Mouse (Mus musculus): Measurements from ENCODE around the gene Vps35. TPM values are rescaled to one million over a fixed set of nuclear protein-coding genes. Genes with fewer than 3 reads are reported as not detected.

The Vps35 gene
- 183 and 185 TPM in 2 replicates for polyA plus RNA-seq (2015; fragmentation: Nextera tagmentation; extraction: Ambion mirVana)

DNA sequence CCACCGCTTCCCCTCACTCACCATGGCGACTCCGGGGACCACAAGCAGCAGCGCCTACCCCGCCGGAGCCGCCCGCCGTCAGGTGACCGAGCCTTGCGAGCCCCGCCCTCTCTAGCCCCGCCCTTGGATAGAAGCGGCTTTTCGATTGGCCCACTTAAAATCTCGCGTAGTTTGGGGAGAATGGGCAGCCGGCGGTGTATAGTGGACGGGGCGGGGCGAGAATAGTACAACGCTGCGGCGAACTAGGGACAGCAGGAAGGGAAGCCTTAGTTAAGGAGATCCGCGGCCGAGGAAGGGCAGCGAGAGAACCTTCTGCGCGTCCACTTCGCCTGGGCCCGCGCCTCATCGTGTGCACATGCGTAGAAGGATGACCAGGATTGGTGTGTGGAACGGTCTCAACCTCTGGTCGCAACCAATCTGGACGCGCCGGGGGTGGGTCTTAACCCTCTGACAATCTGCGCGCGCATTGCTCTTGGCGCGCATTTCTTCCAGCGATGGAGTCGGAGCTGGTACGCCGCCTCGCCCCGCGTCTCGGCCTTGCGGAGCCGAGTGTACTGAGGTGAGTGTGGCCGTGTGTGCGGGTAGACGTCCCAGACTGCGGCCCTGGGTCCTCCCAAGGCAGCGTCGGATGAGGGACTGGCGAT is at the start of gene Vps35, which contains the start of gene Orc6:
TSS of gene Vps35 (minus strand) at position 369 of the 644 bp plus-strand sequence.
TSS of gene Orc6 (plus strand) at position 199 of the 644 bp plus-strand sequence.
- Histone ChIP-seq H3K27me3 (replicated peaks; ENCODE audit: control insufficient read depth, insufficient read depth, low read length) (no peaks in the 10 kb centered on the region), H3K9me3 (ENCODE audit: control insufficient read depth, low read length) (no peaks in the 10 kb centered on the region), H3K9ac (ENCODE audit: low read depth, low read length) (peak within 1 kb of the TSS; percentile 88), H3K4me3 (ENCODE audit: low read length) (peak within 1 kb of the TSS; percentile 88), H3K4me2 (ENCODE audit: low read length) (peak within 1 kb of the TSS; percentile 81), H3K27ac (ENCODE audit: low read depth, low read length) (peak within 1 kb of the TSS; percentile 97), H3K36me3 (ENCODE audit: control insufficient read depth, insufficient read depth, low read length) (peaks cover 6% of the 10 kb centered on the region; the same call in 1 of the 2 replicates), H3K4me1 (ENCODE audit: control insufficient read depth, insufficient read depth, low read depth, low read length) (peaks cover 27% of the 10 kb centered on the region)
- under 1% methylated on average over 59 of the region's 63 CpGs for WGBS
- ATAC-seq: peak; percentile 99

DNA sequence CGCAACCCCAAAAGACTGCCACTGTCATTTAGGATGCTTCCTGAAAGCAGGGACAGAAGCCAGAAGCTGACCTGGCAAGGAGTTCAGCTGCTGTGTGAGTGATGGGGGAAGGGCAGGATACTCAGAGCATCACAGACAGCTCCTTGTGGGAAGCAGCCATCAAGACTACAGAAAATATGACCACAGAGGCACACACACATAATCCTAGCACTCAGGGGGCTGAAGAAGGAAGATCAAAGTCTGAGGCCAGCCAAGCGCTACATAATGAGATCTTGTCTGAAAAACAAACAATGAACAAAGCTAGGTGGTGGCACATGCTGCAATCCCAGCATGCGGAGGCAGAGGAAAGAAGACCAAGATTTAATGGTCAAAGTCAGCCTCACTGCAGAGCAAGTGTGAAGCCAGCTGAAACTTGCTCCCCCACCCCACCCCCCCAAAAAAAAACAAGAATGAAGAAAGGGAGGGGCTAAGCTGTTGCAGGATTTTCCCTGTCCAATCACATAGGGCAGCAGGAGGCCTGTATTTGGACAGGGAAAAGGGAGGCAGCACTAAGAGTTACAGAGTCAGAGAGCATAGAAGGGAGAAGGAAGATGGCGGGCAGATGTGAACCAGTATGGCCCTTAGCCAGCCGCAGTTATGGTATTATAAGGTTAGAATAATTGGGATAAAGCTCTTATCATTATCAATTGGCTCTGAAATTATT is 40.4 kb upstream of the Vps35 start:
- H3K27ac ChIP-seq (ENCODE audit: low read depth, low read length): no peak overlapping the region
- ATAC-seq: no peak
- no peaks in the 10 kb centered on the region for H3K36me3 ChIP-seq (ENCODE audit: control insufficient read depth, insufficient read depth, low read length)
- H3K4me1 ChIP-seq (ENCODE audit: control insufficient read depth, insufficient read depth, low read depth, low read length): no peaks in the 10 kb centered on the region; the same call in 1 of the 2 replicates
- H3K27me3 ChIP-seq (replicated peaks; ENCODE audit: control insufficient read depth, insufficient read depth, low read length): no peaks in the 10 kb centered on the region
- H3K9ac ChIP-seq (ENCODE audit: low read depth, low read length): no peak overlapping the region
- H3K4me3 ChIP-seq (ENCODE audit: low read length): no peak overlapping the region
- no peaks in the 10 kb centered on the region for H3K9me3 ChIP-seq (ENCODE audit: control insufficient read depth, low read length)
- 72% methylated on average over 5 of the region's 5 CpGs for WGBS
- H3K4me2 ChIP-seq (ENCODE audit: low read length): no peak overlapping the region

GRCm38 (mm10) chr8:85337681-85338080 is 38.1 kb upstream of the Vps35 start:
- WGBS: 81% methylated on average over 4 of the region's 4 CpGs
- no peaks in the 10 kb centered on the region for H3K27me3 ChIP-seq (replicated peaks; ENCODE audit: control insufficient read depth, insufficient read depth, low read length)
- no peak overlapping the region for H3K9ac ChIP-seq (ENCODE audit: low read depth, low read length)
- no peak overlapping the region for H3K27ac ChIP-seq (ENCODE audit: low read depth, low read length)
- H3K9me3 ChIP-seq (ENCODE audit: control insufficient read depth, low read length): no peaks in the 10 kb centered on the region
- H3K4me3 ChIP-seq (ENCODE audit: low read length): no peak overlapping the region
- H3K36me3 ChIP-seq (ENCODE audit: control insufficient read depth, insufficient read depth, low read length): no peaks in the 10 kb centered on the region
- H3K4me1 ChIP-seq (ENCODE audit: control insufficient read depth, insufficient read depth, low read depth, low read length): no peaks in the 10 kb centered on the region; the same call in 1 of the 2 replicates
- no peak overlapping the region for H3K4me2 ChIP-seq (ENCODE audit: low read length)
- ATAC-seq: no peak

DNA sequence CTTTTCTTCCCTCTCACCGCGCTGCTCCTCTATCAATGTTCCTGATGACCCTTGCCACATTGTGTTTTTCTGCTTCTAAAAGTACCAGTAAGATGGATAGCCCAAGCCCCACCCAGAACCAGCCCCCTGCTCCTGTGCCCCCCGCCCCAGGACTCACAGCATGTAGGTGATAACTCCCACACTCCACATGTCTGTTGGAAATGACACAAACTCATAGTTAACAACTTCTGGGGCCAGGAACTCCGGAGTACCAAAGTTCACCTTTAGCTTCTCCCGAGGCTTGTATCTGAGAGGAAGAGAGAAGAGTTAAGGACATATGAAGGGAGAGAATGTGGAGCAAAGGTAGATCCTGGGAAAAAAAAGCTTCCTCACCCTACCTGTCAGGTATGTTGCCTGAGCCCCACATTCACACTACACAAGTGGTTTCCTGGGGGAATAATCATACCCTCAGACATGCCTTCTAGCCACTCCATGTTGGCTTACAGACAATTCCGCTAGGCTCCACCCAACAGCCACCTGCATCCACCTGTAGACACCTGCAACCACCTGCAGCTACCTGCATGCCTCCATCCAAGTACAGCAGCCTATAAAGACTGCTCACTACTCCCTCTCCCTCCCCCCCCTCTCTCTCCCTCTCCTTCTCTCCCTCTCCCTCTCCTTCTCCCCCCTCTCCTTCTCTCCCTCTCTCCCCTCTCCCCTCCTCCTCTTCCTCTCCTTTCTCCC is 36.8 kb upstream of the Vps35 start:
- Histone ChIP-seq H3K36me3 (ENCODE audit: control insufficient read depth, insufficient read depth, low read length) (no peaks in the 10 kb centered on the region), H3K4me3 (ENCODE audit: low read length) (no peak overlapping the region), H3K4me2 (ENCODE audit: low read length) (no peak overlapping the region), H3K9ac (ENCODE audit: low read depth, low read length) (no peak overlapping the region), H3K27ac (ENCODE audit: low read depth, low read length) (no peak overlapping the region), H3K4me1 (ENCODE audit: control insufficient read depth, insufficient read depth, low read depth, low read length) (no peaks in the 10 kb centered on the region; the same call in 1 of the 2 replicates), H3K27me3 (replicated peaks; ENCODE audit: control insufficient read depth, insufficient read depth, low read length) (no peaks in the 10 kb centered on the region), H3K9me3 (ENCODE audit: control insufficient read depth, low read length) (no peaks in the 10 kb centered on the region)
- ATAC-seq: no peak
- WGBS: 82% methylated on average over 6 of the region's 6 CpGs

- H3K27ac ChIP-seq (ENCODE audit: low read depth, low read length): no peak overlapping the region
- ATAC-seq: no peak
- H3K4me2 ChIP-seq (ENCODE audit: low read length): no peak overlapping the region
- no peak overlapping the region for H3K4me3 ChIP-seq (ENCODE audit: low read length)
- H3K36me3 ChIP-seq (ENCODE audit: control insufficient read depth, insufficient read depth, low read length): no peaks in the 10 kb centered on the region
- no peaks in the 10 kb centered on the region for H3K9me3 ChIP-seq (ENCODE audit: control insufficient read depth, low read length)
- H3K9ac ChIP-seq (ENCODE audit: low read depth, low read length): no peak overlapping the region
- no peaks in the 10 kb centered on the region for H3K27me3 ChIP-seq (replicated peaks; ENCODE audit: control insufficient read depth, insufficient read depth, low read length)
- no peaks in the 10 kb centered on the region; the same call in 1 of the 2 replicates for H3K4me1 ChIP-seq (ENCODE audit: control insufficient read depth, insufficient read depth, low read depth, low read length)
These were observed 35.5 kb upstream of the Vps35 start for GRCm38 (mm10) chr8:85335105-85335504.

DNA sequence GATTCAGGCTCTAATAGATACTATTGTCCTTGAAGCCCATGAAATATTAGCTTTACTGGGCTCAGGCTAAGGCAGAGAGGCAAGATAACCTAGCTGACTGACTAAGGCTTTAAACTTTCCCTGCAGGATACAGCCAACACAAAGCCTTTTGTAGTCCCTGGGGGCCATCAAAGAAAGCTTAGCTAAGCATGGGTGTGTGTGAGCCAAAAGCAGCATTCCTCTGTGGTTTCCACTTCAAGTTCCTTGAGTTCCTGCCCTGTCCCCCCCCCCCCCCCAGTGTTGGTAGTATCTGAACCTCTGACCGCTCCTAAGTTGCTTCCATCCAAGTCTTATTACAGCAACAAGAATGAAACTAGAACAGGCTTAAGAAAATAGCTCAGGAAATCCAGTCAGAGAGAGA is 29.9 kb upstream of the Vps35 start:
- Histone ChIP-seq H3K9me3 (ENCODE audit: control insufficient read depth, low read length) (no peaks in the 10 kb centered on the region), H3K36me3 (ENCODE audit: control insufficient read depth, insufficient read depth, low read length) (no peaks in the 10 kb centered on the region), H3K4me3 (ENCODE audit: low read length) (no peak overlapping the region), H3K9ac (ENCODE audit: low read depth, low read length) (no peak overlapping the region), H3K27ac (ENCODE audit: low read depth, low read length) (no peak overlapping the region), H3K27me3 (replicated peaks; ENCODE audit: control insufficient read depth, insufficient read depth, low read length) (no peaks in the 10 kb centered on the region), H3K4me1 (ENCODE audit: control insufficient read depth, insufficient read depth, low read depth, low read length) (no peaks in the 10 kb centered on the region), H3K4me2 (ENCODE audit: low read length) (no peak overlapping the region)
- WGBS: 67% methylated on average over 1 of the region's 1 CpGs
- ATAC-seq: no peak

DNA sequence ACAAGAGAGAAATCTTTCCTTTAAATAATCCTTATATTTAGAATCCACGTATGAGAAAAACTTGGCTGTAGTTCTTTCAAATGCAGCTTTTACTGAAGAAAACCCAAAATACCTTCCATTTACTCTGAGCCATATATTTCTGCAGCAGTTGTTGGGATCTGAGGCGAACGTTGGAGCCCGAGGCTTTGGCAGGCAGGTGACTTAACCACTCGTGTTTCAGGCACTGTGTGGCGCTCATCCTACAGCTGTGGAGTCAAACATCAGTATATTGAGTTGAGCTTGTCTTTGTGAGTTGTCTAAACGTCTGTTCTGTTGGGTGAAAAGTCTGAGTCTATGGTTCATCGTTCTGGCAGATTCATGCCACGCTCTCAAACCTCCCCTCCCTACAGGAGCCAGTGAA is 27.4 kb upstream of the Vps35 start:
- H3K27me3 ChIP-seq (replicated peaks; ENCODE audit: control insufficient read depth, insufficient read depth, low read length): no peaks in the 10 kb centered on the region
- no peak overlapping the region for H3K9ac ChIP-seq (ENCODE audit: low read depth, low read length)
- H3K9me3 ChIP-seq (ENCODE audit: control insufficient read depth, low read length): no peaks in the 10 kb centered on the region
- no peak for ATAC-seq
- no peak overlapping the region for H3K27ac ChIP-seq (ENCODE audit: low read depth, low read length)
- no peaks in the 10 kb centered on the region for H3K36me3 ChIP-seq (ENCODE audit: control insufficient read depth, insufficient read depth, low read length)
- H3K4me3 ChIP-seq (ENCODE audit: low read length): no peak overlapping the region
- WGBS: 79% methylated on average over 9 of the region's 9 CpGs
- no peak overlapping the region for H3K4me2 ChIP-seq (ENCODE audit: low read length)
- H3K4me1 ChIP-seq (ENCODE audit: control insufficient read depth, insufficient read depth, low read depth, low read length): no peaks in the 10 kb centered on the region

GRCm38 (mm10) chr8:85323084-85323483 is 23.5 kb upstream of the Vps35 start:
- no peak overlapping the region for H3K27ac ChIP-seq (ENCODE audit: low read depth, low read length)
- ATAC-seq: no peak
- no peaks in the 10 kb centered on the region for H3K4me1 ChIP-seq (ENCODE audit: control insufficient read depth, insufficient read depth, low read depth, low read length)
- H3K36me3 ChIP-seq (ENCODE audit: control insufficient read depth, insufficient read depth, low read length): no peaks in the 10 kb centered on the region
- no peak overlapping the region for H3K4me2 ChIP-seq (ENCODE audit: low read length)
- 73% methylated on average over 3 of the region's 3 CpGs for WGBS
- H3K9ac ChIP-seq (ENCODE audit: low read depth, low read length): no peak overlapping the region
- H3K9me3 ChIP-seq (ENCODE audit: control insufficient read depth, low read length): no peaks in the 10 kb centered on the region
- no peak overlapping the region for H3K4me3 ChIP-seq (ENCODE audit: low read length)
- no peaks in the 10 kb centered on the region for H3K27me3 ChIP-seq (replicated peaks; ENCODE audit: control insufficient read depth, insufficient read depth, low read length)

DNA sequence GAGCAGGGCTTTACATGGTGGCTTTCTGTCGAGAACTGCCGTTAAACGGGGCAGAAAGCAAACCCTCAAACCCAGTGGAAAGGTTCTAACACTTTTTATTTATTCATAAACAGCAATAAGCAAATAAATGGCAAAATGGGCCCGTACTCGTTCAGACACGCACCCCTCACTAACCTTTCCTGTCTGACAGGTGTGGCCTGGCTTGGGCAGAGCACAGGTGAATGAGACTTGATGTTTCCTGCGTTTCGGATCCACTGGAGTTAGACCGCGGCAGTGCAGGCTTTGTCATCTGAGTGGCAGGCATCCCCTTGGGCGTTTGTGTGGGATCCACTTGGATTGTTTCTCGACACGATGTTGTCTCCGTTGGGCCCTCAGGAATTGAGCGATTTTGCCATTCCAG is 22.4 kb upstream of the Vps35 start:
- no peaks in the 10 kb centered on the region for H3K27me3 ChIP-seq (replicated peaks; ENCODE audit: control insufficient read depth, insufficient read depth, low read length)
- H3K9me3 ChIP-seq (ENCODE audit: control insufficient read depth, low read length): no peaks in the 10 kb centered on the region
- 88% methylated on average over 15 of the region's 15 CpGs for WGBS
- H3K36me3 ChIP-seq (ENCODE audit: control insufficient read depth, insufficient read depth, low read length): no peaks in the 10 kb centered on the region
- no peak overlapping the region for H3K4me3 ChIP-seq (ENCODE audit: low read length)
- ATAC-seq: no peak
- H3K4me2 ChIP-seq (ENCODE audit: low read length): no peak overlapping the region
- no peak overlapping the region for H3K27ac ChIP-seq (ENCODE audit: low read depth, low read length)
- H3K4me1 ChIP-seq (ENCODE audit: control insufficient read depth, insufficient read depth, low read depth, low read length): no peaks in the 10 kb centered on the region
- H3K9ac ChIP-seq (ENCODE audit: low read depth, low read length): no peak overlapping the region

Data from hindbrain, embryonic 16.5 days (tissue).